Comparison of ENCODE assay signal across 17 mouse cellular contexts in the genomic region with DNA sequence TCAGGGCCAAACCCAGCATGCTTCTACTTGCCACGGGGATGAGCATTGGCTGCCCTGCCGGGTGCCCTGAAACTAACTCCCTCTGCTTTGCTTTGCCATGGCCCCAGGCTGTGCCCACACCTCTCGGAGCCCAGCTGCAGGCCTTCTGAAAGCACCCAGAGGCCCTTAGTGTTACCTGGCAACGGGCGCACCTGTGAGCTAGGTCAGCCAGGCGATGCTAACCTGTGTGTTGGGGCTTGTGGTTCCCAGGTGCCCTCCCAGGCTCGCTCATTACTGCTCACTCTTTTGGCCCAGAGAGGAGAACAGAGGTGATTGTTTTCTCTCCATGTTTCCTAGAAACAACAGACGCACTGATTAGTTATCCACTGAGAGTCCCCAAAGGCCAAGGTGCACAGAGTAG.
DNase-seq lines count a peak whose midpoint lies in the region; ATAC-seq and TF ChIP-seq lines count a peak whose summit lies in the region.
"Had no signal": no experiment of that assay in that cellular context is flagged by ENCODE, and none has a peak within 500 bp of the region (broad histone marks: within the 10 kb centered on the region; RNA-seq: fewer than 3 reads in every experiment).

No protein-coding gene starts in this region.

- no peaks in the 10 kb centered on the region for H3K9me3 ChIP-seq in stomach, embryonic 16.5 days (replicated peaks; ENCODE audit: control insufficient read depth, low read length)
- H3K9me3 ChIP-seq: heart, embryonic 10.5 days had no signal

- TF ChIP-seq POLR2A in kidney, adult 2 months (IDR thresholded peaks at IDR 0.05; ENCODE audit: low read depth, low read length), result no peak

- no peak overlapping the region for H3K9ac ChIP-seq in stomach, embryonic 16.5 days (ENCODE audit: low read length)

- no peak overlapping the region for H3K27ac ChIP-seq in kidney, adult 2 months (ENCODE audit: insufficient read depth, low read depth, low read length)
- H3K27ac ChIP-seq in stomach, embryonic 16.5 days (ENCODE audit: low read length), result peak overlapping the region; percentile 33
- H3K27ac ChIP-seq: heart, embryonic 10.5 days had no signal

- no peak for TF ChIP-seq CTCF in kidney, adult 2 months (conservative IDR thresholded peaks at IDR 0.05; ENCODE audit: insufficient read depth, insufficient read length, low read depth, low read length)

- ATAC-seq in cerebellum, adult (ENCODE audit: insufficient number of reproducible peaks, low FRiP score, low TSS enrichment), result 0 out of 2 replicates have a peak, but pooled peaks have one; percentile 16
- ATAC-seq in stomach, embryonic 16.5 days (ENCODE audit: insufficient read depth, low FRiP score), result peak; percentile 64; the same call in 1 of the 2 replicates
- ATAC-seq: inflammation-experienced regulatory T-cells, adult 6 months; Patski had no signal

- no peaks in the 10 kb centered on the region for H3K4me1 ChIP-seq in kidney, adult 2 months (ENCODE audit: control insufficient read depth, insufficient read depth, low read length)
- no peaks in the 10 kb centered on the region for H3K4me1 ChIP-seq in stomach, embryonic 16.5 days (ENCODE audit: control insufficient read depth, insufficient read depth, low read length)
- H3K4me1 ChIP-seq: megakaryocyte, embryonic 14.5 days had no signal

- intact Hi-C loops in gastrocnemius, postnatal 14 days (cut with DNase I; ENCODE audit: low total_unique reads), result no loop called here

- no peak overlapping the region for H3K4me2 ChIP-seq in stomach, embryonic 16.5 days (ENCODE audit: low read depth, low read length)
- H3K4me2 ChIP-seq: liver, embryonic 11.5 days had no signal

- no peak for DNase-seq in cerebellum, adult 11 months
- peak; percentile 12 for DNase-seq in kidney, adult 11 months
- DNase-seq in kidney, adult 2 months, result no peak
- DNase-seq in urinary bladder, postnatal 14 days (ENCODE audit: low spot score), result peak; percentile 26
- no peak for DNase-seq in urinary bladder, adult 2 months (ENCODE audit: low spot score)
- no peak for DNase-seq in gastrocnemius, postnatal 14 days
- DNase-seq: adrenal gland, adult 8-10 months; lung, postnatal 14 days; right cerebral cortex, postnatal 4 days; thymus, postnatal 14 days had no signal

- WGBS in kidney, adult 2 months, result 61% methylated on average over 8 of the region's 8 CpGs
- 63% methylated on average over 8 of the region's 8 CpGs for WGBS in stomach, embryonic 16.5 days

- H3K27me3 ChIP-seq in kidney, adult 2 months (replicated peaks; ENCODE audit: control insufficient read depth, insufficient read depth, low read length), result 0 out of 2 replicates have a peak, but pooled peaks cover 1% of the 10 kb centered on the region
- H3K27me3 ChIP-seq in stomach, embryonic 16.5 days (ENCODE audit: control insufficient read depth, insufficient read depth, low read length), result no peaks in the 10 kb centered on the region
- H3K27me3 ChIP-seq: megakaryocyte, embryonic 14.5 days had no signal

- H3K4me3 ChIP-seq in kidney, adult 2 months (ENCODE audit: insufficient read depth, low read depth, low read length), result no peak overlapping the region
- H3K4me3 ChIP-seq in stomach, embryonic 16.5 days (replicated peaks; ENCODE audit: low read length), result no peak overlapping the region
- H3K4me3 ChIP-seq: heart, embryonic 10.5 days; megakaryocyte, embryonic 14.5 days had no signal

- no peaks in the 10 kb centered on the region for H3K36me3 ChIP-seq in kidney, adult 2 months (ENCODE audit: control insufficient read depth, insufficient read depth, low read length)
- no peaks in the 10 kb centered on the region for H3K36me3 ChIP-seq in stomach, embryonic 16.5 days (ENCODE audit: control insufficient read depth, insufficient read depth, low read length)
- H3K36me3 ChIP-seq: heart, embryonic 10.5 days had no signal

Comparison
In these comparisons a context has a peak if more than half of its experiments do, and no peak if none do; other contexts are left out.
1. DNase-seq: peak in kidney, adult 11 months (single experiment) and urinary bladder, postnatal 14 days (single experiment); none in cerebellum, adult 11 months (single experiment), kidney, adult 2 months (single experiment), urinary bladder, adult 2 months (single experiment) and gastrocnemius, postnatal 14 days (single experiment).